Mouse (Mus musculus) mesoderm, embryonic 11.5 days (tissue): ENCODE results near the gene Nog.

ENCODE experiments used
- DNase-seq: peaks from one replicate; pipeline ENCODE4 v3.0.0-alpha.2; 2012; ENCODE audit warnings: low read depth, low spot score

The Nog gene

GRCm38 (mm10) chr11:89267520-89267919 is 34.6 kb downstream of the Nog start:
- DNase-seq = no peak

- DNase-seq = no peak
These were observed 37.1 kb downstream of the Nog start for GRCm38 (mm10) chr11:89265080-89265479.

GRCm38 (mm10) chr11:89259338-89259915 is 42.7 kb downstream of the Nog start:
- no peak for DNase-seq

- DNase-seq = no peak
These were observed 44.2 kb downstream of the Nog start for GRCm38 (mm10) chr11:89257893-89258292.

- DNase-seq = no peak
These were observed 48.2 kb downstream of the Nog start for GRCm38 (mm10) chr11:89253973-89254372.
